Mouse (Mus musculus) forebrain, embryonic 10.5 days (tissue): Measurements from ENCODE around the gene Tctn3. TPM values are rescaled to one million over a fixed set of nuclear protein-coding genes. Genes with fewer than 3 reads are reported as not detected.

Source experiments
- DNase-seq: peaks from one replicate; pipeline ENCODE4 v3.0.0-alpha.2; 2017; ENCODE audit warnings: low spot score; ENCODE audit errors: extremely low spot score
- H3K27ac ChIP-seq: fragments of 300-500 bp; sonication (generic); 2 replicates; pipeline ENCODE4 v1.5.1; 2016; ENCODE audit warnings: mild to moderate bottlenecking
- H3K27me3 ChIP-seq: fragments of 300-500 bp; sonication (generic); 2 replicates; pipeline ENCODE4 v1.6.1; 2016; ENCODE audit warnings: mild to moderate bottlenecking; ENCODE audit not compliant: poor library complexity, severe bottlenecking
- H3K36me3 ChIP-seq: fragments of 300-500 bp; sonication (generic); replicated peaks from 2 replicates; pipeline ENCODE4 v1.6.1; 2016; ENCODE audit warnings: mild to moderate bottlenecking, moderate library complexity
- H3K4me1 ChIP-seq: fragments of 300-500 bp; sonication (generic); 2 replicates; pipeline ENCODE4 v1.6.1; 2016
- H3K4me3 ChIP-seq: fragments of 300-500 bp; sonication (generic); 2 replicates; pipeline ENCODE4 v1.5.1; 2016; ENCODE audit warnings: mild to moderate bottlenecking, moderate library complexity
- H3K9me3 ChIP-seq: fragments of 300-500 bp; sonication (generic); 2 replicates; pipeline ENCODE4 v1.6.1; 2016; ENCODE audit warnings: mild to moderate bottlenecking, moderate library complexity
- WGBS: fragments of 180-500 bp; shearing (Covaris S2); methylation state at CpG from one replicate; pipeline ENCODE4 v1.1.7; 2016; 5-methylcytosine and 5-hydroxymethylcytosine counted together
- polyA plus RNA-seq: library from polyadenylated mRNA; unstranded; fragments of >200 nt; fragmentation: Nextera tagmentation; extraction: Ambion mirVana; gene quantifications from 2 replicates; pipeline ENCODE4 v1.2.1, GENCODE M21; 2016

Gene Tctn3
- polyA plus RNA-seq, 1 experiment from 2014 or later: 12.0 TPM

- no peak overlapping the region for H3K27ac ChIP-seq
- DNase-seq: no peak
- peaks cover 38% of the 10 kb centered on the region for H3K36me3 ChIP-seq
- H3K4me3 ChIP-seq: no peak overlapping the region
- H3K9me3 ChIP-seq: no peaks in the 10 kb centered on the region
- H3K4me1 ChIP-seq: peaks cover 14% of the 10 kb centered on the region
- 85% methylated on average over 6 of the region's 6 CpGs for WGBS
- H3K27me3 ChIP-seq: no peaks in the 10 kb centered on the region
Measured at GRCm38 (mm10) chr19:40548386-40548785, 63.6 kb downstream of the Tctn3 start.

Other genes with a start within 250 kb of the Tctn3 start
- gene Sorbs1, start 98.5 kb downstream of the Tctn3 start, polyA plus RNA-seq: 36.3 and 39.0 TPM in 2 replicates
- 114 and 115 TPM in 2 replicates for gene Aldh18a1, start 23.8 kb downstream of the Tctn3 start, polyA plus RNA-seq
- gene Entpd1, start 133 bp upstream of the Tctn3 start, polyA plus RNA-seq: 2.6 and 3.7 TPM in 2 replicates
- gene Cc2d2b, start 136.5 kb upstream of the Tctn3 start, polyA plus RNA-seq: 0.05 and 0.06 TPM in 2 replicates
- 37.9 and 39.9 TPM in 2 replicates for gene Ccnj, start 219.0 kb upstream of the Tctn3 start, polyA plus RNA-seq